Mouse (Mus musculus) liver, adult 2 months (tissue): Measurements from ENCODE around the gene Bptf.

Experiments used
- CTCF ChIP-seq: fragments of 200-500 bp; IDR thresholded peaks from 2 replicates; pipeline ENCODE4 v1.5.1; 2011; ENCODE audit warnings: low read depth, low read length, control low read depth
- POLR2A ChIP-seq: fragments of 200-500 bp; IDR thresholded peaks from 2 replicates; pipeline ENCODE4 v1.6.1; 2011; ENCODE audit warnings: low read length, control low read depth; ENCODE audit not compliant: insufficient read depth; ENCODE audit errors: extremely low read depth

GRCm38 (mm10) chr11:107113881-107114557, 17.9 kb downstream of the Bptf start:
- TF ChIP-seq CTCF (no peak), POLR2A (no peak)
